Mouse (Mus musculus) spleen, postnatal 14 days (tissue): ENCODE measurements around the gene Nipsnap3b.

ENCODE experiments used
- DNase-seq, 2 experiments: peaks; one replicate each; pipeline ENCODE4 v3.0.0; 2021 to 2022; ENCODE audit warnings: low spot score in 2 of 2

Gene Nipsnap3b

GRCm38 (mm10) chr4:53011732-53012361 is at the start of gene Nipsnap3b:
Nipsnap3b (plus strand) TSS chr4:53011880.
- DNase-seq = peak; percentile 91 to 94

- DNase-seq = no peak
Measured at GRCm38 (mm10) chr4:52964247-52964646, 47.4 kb upstream of the Nipsnap3b start, which contains the start of gene Olfr270. Olfr270 (plus strand) TSS chr4:52964547.

GRCm38 (mm10) chr4:52985216-52985615 is 26.5 kb upstream of the Nipsnap3b start:
- DNase-seq = no peak

GRCm38 (mm10) chr4:52986266-52986665 is 25.4 kb upstream of the Nipsnap3b start:
- DNase-seq = no peak

GRCm38 (mm10) chr4:52989248-52989647 is 22.4 kb upstream of the Nipsnap3b start, which contains the start of gene Nipsnap3a:
Nipsnap3a (plus strand) TSS chr4:52989272.
- no peak for DNase-seq

- no peak for DNase-seq
Measured at GRCm38 (mm10) chr4:52999449-52999848, 12.2 kb upstream of the Nipsnap3b start.

- no peak for DNase-seq
Measured at GRCm38 (mm10) chr4:53000154-53000553, 11.5 kb upstream of the Nipsnap3b start.

- no peak for DNase-seq
Measured at GRCm38 (mm10) chr4:53009183-53009582, 2.5 kb upstream of the Nipsnap3b start.

GRCm38 (mm10) chr4:53009871-53010270 is 1.8 kb upstream of the Nipsnap3b start:
- no peak for DNase-seq

- DNase-seq = no peak
Measured at GRCm38 (mm10) chr4:53014421-53014820, 2.7 kb downstream of the Nipsnap3b start.

- no peak for DNase-seq
Measured at GRCm38 (mm10) chr4:53015024-53015423, 3.3 kb downstream of the Nipsnap3b start.

- no peak for DNase-seq
Measured at GRCm38 (mm10) chr4:53018392-53018791, 6.7 kb downstream of the Nipsnap3b start.

- DNase-seq = no peak
Measured at GRCm38 (mm10) chr4:53023189-53023925, 11.7 kb downstream of the Nipsnap3b start.

GRCm38 (mm10) chr4:53024397-53024796 is 12.7 kb downstream of the Nipsnap3b start:
- DNase-seq = no peak

- no peak for DNase-seq
Measured at GRCm38 (mm10) chr4:53027811-53028210, 16.1 kb downstream of the Nipsnap3b start.

GRCm38 (mm10) chr4:53030326-53030948 is 18.8 kb downstream of the Nipsnap3b start:
- no peak for DNase-seq

GRCm38 (mm10) chr4:53043819-53044218 is 32.1 kb downstream of the Nipsnap3b start:
- no peak for DNase-seq

- no peak for DNase-seq
Measured at GRCm38 (mm10) chr4:53045807-53046206, 34.1 kb downstream of the Nipsnap3b start.

- DNase-seq = no peak
Measured at GRCm38 (mm10) chr4:53046238-53047022, 34.8 kb downstream of the Nipsnap3b start.

- no peak for DNase-seq
Measured at GRCm38 (mm10) chr4:53062301-53063008, 50.8 kb downstream of the Nipsnap3b start.
